Comparison of ENCODE assay signal across 8 mouse cellular contexts in genomic region chr5:150118455-150119241, GRCm38 (mm10). TPM values are rescaled to one million over a fixed set of nuclear protein-coding genes. Genes with fewer than 3 reads are reported as not detected.
DNase-seq lines count a peak whose midpoint lies in the region; ATAC-seq and TF ChIP-seq lines count a peak whose summit lies in the region.

Gene Fry, plus strand, starts transcription at chr5:150118645.

- ATAC-seq in hindbrain, embryonic 11.5 days (ENCODE audit: low FRiP score): peak; percentile 97
- peak; percentile 99 for ATAC-seq in lung, postnatal 0 days

- TF ChIP-seq CTCF in lung, postnatal 0 days (IDR thresholded peaks at IDR 0.05): no peak

- WGBS in hindbrain, embryonic 11.5 days: under 1% methylated on average over 60 of the region's 68 CpGs
- WGBS in lung, postnatal 0 days: 0% methylated on average over 20 of the region's 68 CpGs

- DNase-seq in MEL-GATA-1-ER (ENCODE audit: extremely low read depth, low read depth): peak; percentile 90
- DNase-seq in cerebellum, postnatal 10 days: peak; percentile 95 to 97
- DNase-seq in frontal cortex, postnatal 10 days (ENCODE audit: low spot score in 2 of 2): peak; percentile 94 to 95
- DNase-seq in hindbrain, embryonic 11.5 days (ENCODE audit: low spot score): peak; percentile 91
- peak; percentile 93 to 97 for DNase-seq in layer of hippocampus, postnatal 10 days (ENCODE audit: low spot score in 2 of 2)
- DNase-seq in lung, postnatal 0 days (ENCODE audit: low spot score): peak; percentile 94
- peak; percentile 72 for DNase-seq in ovary, postnatal 10 days (ENCODE audit: low spot score)
- DNase-seq in thymus, postnatal 0 days (ENCODE audit: low spot score): peak; percentile 96

- no peaks in the 10 kb centered on the region for H3K27me3 ChIP-seq in hindbrain, embryonic 11.5 days (ENCODE audit: control insufficient read depth, insufficient read depth, low read length)
- H3K27me3 ChIP-seq in lung, postnatal 0 days (replicated peaks; ENCODE audit: insufficient read depth, low read length): no peaks in the 10 kb centered on the region

- no peak for TF ChIP-seq EP300 in lung, postnatal 0 days (IDR thresholded peaks at IDR 0.05)

- no peaks in the 10 kb centered on the region for H3K4me1 ChIP-seq in hindbrain, embryonic 11.5 days (replicated peaks; ENCODE audit: control insufficient read depth, insufficient read depth, low read length)
- peaks cover 3% of the 10 kb centered on the region; the same call in 1 of the 2 replicates for H3K4me1 ChIP-seq in lung, postnatal 0 days (ENCODE audit: insufficient read depth, low read depth, low read length)

- peak within 1 kb of the TSS; percentile 60 for H3K4me2 ChIP-seq in hindbrain, embryonic 11.5 days (replicated peaks; ENCODE audit: low read depth, low read length)
- H3K4me2 ChIP-seq in lung, postnatal 0 days (replicated peaks; ENCODE audit: low read depth, low read length): peak within 1 kb of the TSS; percentile 88

- no peaks in the 10 kb centered on the region for H3K36me3 ChIP-seq in hindbrain, embryonic 11.5 days (ENCODE audit: control insufficient read depth, insufficient read depth, low read length)
- no peaks in the 10 kb centered on the region for H3K36me3 ChIP-seq in lung, postnatal 0 days (ENCODE audit: insufficient read depth, low read length)

- H3K9ac ChIP-seq in hindbrain, embryonic 11.5 days (ENCODE audit: low read depth, low read length): peak within 1 kb of the TSS; percentile 57
- H3K9ac ChIP-seq in lung, postnatal 0 days (replicated peaks; ENCODE audit: low read depth): peak within 1 kb of the TSS; percentile 32; the same call in 1 of the 2 replicates

- H3K9me3 ChIP-seq in hindbrain, embryonic 11.5 days (ENCODE audit: control insufficient read depth, low read length): no peaks in the 10 kb centered on the region
- H3K9me3 ChIP-seq in lung, postnatal 0 days (ENCODE audit: low read length): no peaks in the 10 kb centered on the region

- peak within 1 kb of the TSS; percentile 67 for H3K4me3 ChIP-seq in hindbrain, embryonic 11.5 days (ENCODE audit: low read depth, low read length)
- peak within 1 kb of the TSS; percentile 57 for H3K4me3 ChIP-seq in lung, postnatal 0 days (ENCODE audit: low read depth, low read length)

- peak within 1 kb of the TSS; percentile 65 for H3K27ac ChIP-seq in hindbrain, embryonic 11.5 days (ENCODE audit: low read depth, low read length)
- peak within 1 kb of the TSS; percentile 43; the same call in 1 of the 2 replicates for H3K27ac ChIP-seq in lung, postnatal 0 days (ENCODE audit: low read length)

RNA-seq across cellular contexts. Expression of gene Fry, which starts in this region (rescaled TPM):
- 14.3 and 22.4 TPM in 2 replicates for polyA plus RNA-seq in hindbrain, embryonic 11.5 days (2014; fragmentation: Nextera tagmentation; extraction: Ambion mirVana)
- 100 to 1,000 TPM; 213 to 215 TPM for total RNA-seq in layer of hippocampus, postnatal 10 days (2021)
- polyA plus RNA-seq in lung, postnatal 0 days (2015; fragmentation: Nextera tagmentation; extraction: Ambion mirVana): 17.2 and 20.8 TPM in 2 replicates
- 3.6 and 5.3 TPM in 2 replicates for polyA plus RNA-seq in thymus, postnatal 0 days (2015; fragmentation: Nextera tagmentation; extraction: Ambion mirVana)

Comparison
In these comparisons a context has a peak if more than half of its experiments do, and no peak if none do; other contexts are left out.
1. Peak in every context shown above with its lines: DNase-seq, ATAC-seq, H3K4me3 ChIP-seq and H3K27ac ChIP-seq.